ENCODE assay signal across 13 mouse cellular contexts in genomic region chr9:64555620-64556019, GRCm38 (mm10).
DNase-seq lines count a peak whose midpoint lies in the region; ATAC-seq lines count a peak whose summit lies in the region.
"Had no signal": no experiment of that assay in that cellular context is flagged by ENCODE, and none has a peak within 500 bp of the region (broad histone marks: within the 10 kb centered on the region; RNA-seq: fewer than 3 reads in every experiment).

No protein-coding gene starts in this region.

- H3K27me3 ChIP-seq in forebrain, embryonic 12.5 days, result no peaks in the 10 kb centered on the region; the same call in 1 of the 2 replicates
- peaks cover 8% of the 10 kb centered on the region; the same call in 1 of the 2 replicates for H3K27me3 ChIP-seq in forebrain, embryonic 10.5 days (ENCODE audit: poor library complexity, severe bottlenecking)
- H3K27me3 ChIP-seq in hindbrain, embryonic 13.5 days, result 0 out of 2 replicates have a peak, but pooled peaks cover 4% of the 10 kb centered on the region
- H3K27me3 ChIP-seq in midbrain, embryonic 16.5 days (ENCODE audit: control insufficient read depth, insufficient read depth, low read depth, low read length), result no peaks in the 10 kb centered on the region; the same call in 1 of the 2 replicates

- no peak overlapping the region for H3K27ac ChIP-seq in forebrain, embryonic 12.5 days
- no peak overlapping the region; the same call in 1 of the 2 replicates for H3K27ac ChIP-seq in forebrain, embryonic 10.5 days
- peak overlapping the region; percentile 69 for H3K27ac ChIP-seq in hindbrain, embryonic 13.5 days
- no peak overlapping the region; the same call in 1 of the 2 replicates for H3K27ac ChIP-seq in midbrain, embryonic 16.5 days (ENCODE audit: low read length)
- H3K27ac ChIP-seq: embryonic facial prominence, embryonic 15.5 days had no signal

- ATAC-seq in forebrain, embryonic 12.5 days (ENCODE audit: low FRiP score), result 0 out of 2 replicates have a peak, but pooled peaks have one; percentile 36
- ATAC-seq in hindbrain, embryonic 13.5 days (ENCODE audit: low FRiP score), result peak; percentile 77
- ATAC-seq in midbrain, embryonic 16.5 days, result peak; percentile 64; the same call in 1 of the 2 replicates

- no peak overlapping the region for H3K9ac ChIP-seq in forebrain, embryonic 12.5 days
- 0 out of 2 replicates have a peak overlapping the region, but pooled peaks have one; percentile 14 for H3K9ac ChIP-seq in hindbrain, embryonic 13.5 days
- H3K9ac ChIP-seq in midbrain, embryonic 16.5 days (ENCODE audit: low read depth, low read length), result no peak overlapping the region
- H3K9ac ChIP-seq: embryonic facial prominence, embryonic 15.5 days had no signal

- no peak overlapping the region for H3K4me2 ChIP-seq in forebrain, embryonic 12.5 days
- peak overlapping the region; percentile 9 for H3K4me2 ChIP-seq in hindbrain, embryonic 13.5 days
- no peak overlapping the region for H3K4me2 ChIP-seq in midbrain, embryonic 16.5 days (ENCODE audit: low read length)
- H3K4me2 ChIP-seq: embryonic facial prominence, embryonic 15.5 days had no signal

- DNase-seq in forebrain, embryonic 10.5 days (ENCODE audit: extremely low spot score, low spot score), result no peak
- peak; percentile 85 for DNase-seq in cerebellum, adult 9-10 months
- no peak for DNase-seq in spleen, postnatal 10 days (ENCODE audit: low spot score in 2 of 2)
- no peak for DNase-seq in frontal cortex, postnatal 36 days (ENCODE audit: low spot score in 2 of 2)
- DNase-seq in lung, postnatal 14 days, result no peak
- DNase-seq: adrenal gland, postnatal 25 days; heart, postnatal 4 days; kidney, adult 2 months; thymus, postnatal 4 days had no signal

- H3K36me3 ChIP-seq in forebrain, embryonic 12.5 days (replicated peaks), result no peaks in the 10 kb centered on the region
- H3K36me3 ChIP-seq in forebrain, embryonic 10.5 days (replicated peaks), result no peaks in the 10 kb centered on the region
- no peaks in the 10 kb centered on the region for H3K36me3 ChIP-seq in hindbrain, embryonic 13.5 days
- H3K36me3 ChIP-seq in midbrain, embryonic 16.5 days (ENCODE audit: control insufficient read depth, insufficient read depth, low read length), result no peaks in the 10 kb centered on the region
- H3K36me3 ChIP-seq: embryonic facial prominence, embryonic 15.5 days had no signal

- WGBS in forebrain, embryonic 12.5 days, result 49% methylated on average over 7 of the region's 7 CpGs
- WGBS in forebrain, embryonic 10.5 days, result 77% methylated on average over 7 of the region's 7 CpGs
- 22% methylated on average over 7 of the region's 7 CpGs for WGBS in hindbrain, embryonic 13.5 days
- 32% methylated on average over 7 of the region's 7 CpGs for WGBS in midbrain, embryonic 16.5 days

- H3K4me1 ChIP-seq in forebrain, embryonic 12.5 days, result peaks cover 23% of the 10 kb centered on the region
- H3K4me1 ChIP-seq in forebrain, embryonic 10.5 days, result peaks cover 20% of the 10 kb centered on the region
- H3K4me1 ChIP-seq in hindbrain, embryonic 13.5 days (replicated peaks), result peaks cover 27% of the 10 kb centered on the region
- H3K4me1 ChIP-seq in midbrain, embryonic 16.5 days (ENCODE audit: control insufficient read depth, insufficient read depth, low read length), result peaks cover 8% of the 10 kb centered on the region
- H3K4me1 ChIP-seq: embryonic facial prominence, embryonic 15.5 days had no signal

- no peak overlapping the region for H3K4me3 ChIP-seq in forebrain, embryonic 12.5 days (replicated peaks)
- H3K4me3 ChIP-seq in forebrain, embryonic 10.5 days, result no peak overlapping the region
- no peak overlapping the region for H3K4me3 ChIP-seq in hindbrain, embryonic 13.5 days
- no peak overlapping the region for H3K4me3 ChIP-seq in midbrain, embryonic 16.5 days (ENCODE audit: low read depth, low read length)
- H3K4me3 ChIP-seq: embryonic facial prominence, embryonic 15.5 days had no signal

- no peaks in the 10 kb centered on the region for H3K9me3 ChIP-seq in forebrain, embryonic 12.5 days
- H3K9me3 ChIP-seq in forebrain, embryonic 10.5 days, result no peaks in the 10 kb centered on the region
- H3K9me3 ChIP-seq in hindbrain, embryonic 13.5 days, result no peaks in the 10 kb centered on the region
- no peaks in the 10 kb centered on the region for H3K9me3 ChIP-seq in midbrain, embryonic 16.5 days (replicated peaks; ENCODE audit: control insufficient read depth, low read length, poor library complexity, severe bottlenecking)
- H3K9me3 ChIP-seq: embryonic facial prominence, embryonic 15.5 days had no signal
